Mouse (Mus musculus): Measurements from ENCODE around the gene Oas1d. TPM values are rescaled to one million over a fixed set of nuclear protein-coding genes. Genes with fewer than 3 reads are reported as not detected.

Oas1d gene
- polyA plus RNA-seq, 1 experiment: not detected

DNA sequence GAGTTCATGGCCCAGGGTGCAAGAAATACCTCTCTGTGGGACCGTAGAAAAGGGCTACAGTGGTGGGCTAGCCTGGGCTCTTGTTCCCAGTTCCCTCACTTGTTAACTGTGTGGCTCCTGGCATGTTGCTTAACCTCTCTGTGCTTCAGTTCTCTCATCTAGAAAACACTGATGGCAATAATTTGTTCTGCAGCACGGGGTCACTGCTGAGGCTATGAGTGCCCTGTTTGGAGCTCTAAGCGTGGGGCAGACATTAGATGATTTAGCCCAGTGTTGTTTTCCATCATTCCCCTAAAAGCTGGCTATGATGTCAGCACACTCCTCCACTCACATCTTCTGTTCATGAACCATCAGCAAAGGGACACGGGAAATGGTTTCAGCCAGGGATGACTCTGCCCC, 53.8 kb downstream of the Oas1d start:
- TF ChIP-seq GATA1 (IDR thresholded peaks at IDR 0.05; ENCODE audit: low read length): no peak

DNA sequence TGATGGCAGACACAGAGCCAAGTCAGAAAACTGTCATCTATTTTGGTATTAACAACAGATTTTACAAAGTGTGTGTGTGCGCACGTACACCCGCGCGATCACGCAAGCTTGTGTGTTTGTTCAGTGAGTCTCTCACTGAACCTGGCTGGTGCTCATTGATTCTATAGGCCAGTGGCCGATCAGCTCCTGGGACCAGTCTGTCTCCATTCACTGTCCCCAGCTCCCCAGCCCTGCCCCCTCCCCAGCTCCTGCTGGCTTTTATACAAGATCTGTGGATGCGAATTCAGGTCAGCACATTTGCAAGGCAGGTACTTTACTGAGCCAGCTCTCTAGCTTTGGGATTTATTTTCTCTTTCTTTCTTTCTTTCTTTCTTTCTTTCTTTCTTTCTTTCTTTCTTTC, 54.5 kb downstream of the Oas1d start:
- TF ChIP-seq GATA1 (IDR thresholded peaks at IDR 0.05; ENCODE audit: low read length): no peak

DNA sequence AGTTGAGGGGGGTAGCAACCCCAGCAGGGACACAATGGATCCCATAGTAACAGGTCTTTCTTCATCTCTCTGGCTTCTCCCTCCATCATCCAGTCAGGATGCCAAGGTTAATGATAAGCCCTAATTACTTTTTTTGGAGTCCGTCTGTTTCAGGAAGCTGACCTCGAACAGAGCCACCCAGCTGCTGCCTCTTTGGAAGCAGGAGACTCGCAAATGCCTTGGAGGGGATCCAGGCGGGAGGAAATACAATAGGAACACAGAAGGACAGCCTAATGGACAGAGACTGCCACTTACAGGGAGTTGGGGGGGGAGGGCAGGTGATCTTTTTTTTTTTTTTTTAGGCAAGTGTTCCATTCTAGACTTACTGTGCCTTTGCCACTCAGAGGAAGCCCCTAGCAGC, 55.4 kb downstream of the Oas1d start:
- no peak for TF ChIP-seq GATA1 (IDR thresholded peaks at IDR 0.05; ENCODE audit: low read length)

Other genes starting within 250 kb of the Oas1d start
- 0.10 and 0.19 TPM in 2 replicates for gene Dtx1, start 202.6 kb upstream of the Oas1d start, polyA plus RNA-seq (2012)
- 0.03 TPM in 1 of 2 replicates, not detected in the other for gene Oas2, start 164.7 kb upstream of the Oas1d start, polyA plus RNA-seq (2012)
- 0.12 and 0.22 TPM in 2 replicates for gene Oas3, start 136.9 kb upstream of the Oas1d start, polyA plus RNA-seq (2012)
- gene Oas1e, start 119.0 kb upstream of the Oas1d start, polyA plus RNA-seq (2012): not detected in 2 replicates
- gene Oas1c, start 102.0 kb upstream of the Oas1d start, polyA plus RNA-seq (2012): 0.09 and 0.18 TPM in 2 replicates
- gene Oas1f, start 67.2 kb upstream of the Oas1d start, polyA plus RNA-seq (2012): not detected in 2 replicates
- gene Oas1h, start 53.1 kb upstream of the Oas1d start, polyA plus RNA-seq (2012): not detected in 2 replicates
- gene Oas1g, start 26.9 kb upstream of the Oas1d start, polyA plus RNA-seq (2012): not detected in 2 replicates
- 0.25 and 0.28 TPM in 2 replicates for gene Oas1a, start 7.0 kb upstream of the Oas1d start, polyA plus RNA-seq (2012)
- not detected in 2 replicates for gene Rph3a, start 95.6 kb downstream of the Oas1d start, polyA plus RNA-seq (2012)

Measured in G1E-ER4 (cell line).